Mouse (Mus musculus) lung, postnatal 36 days (tissue): ENCODE data around the gene Chd9.
A peak's percentile ranks its signal among the peaks of the same experiment; 100 is the strongest.

Experiments
- DNase-seq: peaks from one replicate; pipeline ENCODE4 v3.0.0; 2022; ENCODE audit warnings: mixed read lengths

The Chd9 gene

DNA sequence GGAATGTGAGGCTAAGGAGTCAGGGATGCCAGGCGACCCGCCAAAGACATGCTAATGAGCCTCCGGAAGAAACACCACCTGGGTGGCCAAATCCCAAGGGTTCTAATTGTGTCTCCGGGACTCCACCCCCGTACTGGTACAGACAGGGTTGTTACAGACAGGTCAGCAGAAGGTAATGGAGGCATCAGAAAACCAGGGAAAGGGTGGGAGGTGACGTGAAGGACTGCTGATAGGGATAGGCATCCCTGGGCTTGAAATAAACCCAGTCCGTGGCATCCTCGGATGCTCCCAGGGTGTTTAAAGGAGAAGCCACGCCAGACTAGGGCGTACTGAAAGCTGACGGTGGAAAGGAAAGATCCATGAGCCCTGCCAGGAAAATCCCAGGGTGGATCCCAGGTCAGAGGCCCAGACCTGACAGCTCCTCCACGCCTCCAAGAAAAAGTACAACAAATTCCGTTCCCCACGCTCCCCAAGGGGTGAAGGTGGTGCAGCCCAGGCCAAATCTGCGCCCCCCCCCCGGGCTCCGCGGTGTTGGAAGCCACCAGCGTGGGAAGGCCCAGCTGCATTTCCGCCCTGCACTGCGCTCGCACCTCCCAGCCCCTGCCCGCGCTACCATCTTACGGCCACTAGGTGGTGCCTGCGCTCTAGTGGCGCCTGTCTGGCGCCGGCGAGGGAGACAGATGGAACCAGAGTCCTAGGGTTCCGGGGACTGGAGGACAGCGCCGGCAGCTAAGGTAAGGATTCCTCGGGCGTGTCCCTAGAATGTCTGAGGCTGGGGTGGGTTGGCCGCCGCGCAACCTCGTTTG, at the start of gene Chd9:
Chd9 (plus strand) TSS at position 172 of the 806 bp plus-strand sequence.
- DNase-seq: peak; percentile 96

DNA sequence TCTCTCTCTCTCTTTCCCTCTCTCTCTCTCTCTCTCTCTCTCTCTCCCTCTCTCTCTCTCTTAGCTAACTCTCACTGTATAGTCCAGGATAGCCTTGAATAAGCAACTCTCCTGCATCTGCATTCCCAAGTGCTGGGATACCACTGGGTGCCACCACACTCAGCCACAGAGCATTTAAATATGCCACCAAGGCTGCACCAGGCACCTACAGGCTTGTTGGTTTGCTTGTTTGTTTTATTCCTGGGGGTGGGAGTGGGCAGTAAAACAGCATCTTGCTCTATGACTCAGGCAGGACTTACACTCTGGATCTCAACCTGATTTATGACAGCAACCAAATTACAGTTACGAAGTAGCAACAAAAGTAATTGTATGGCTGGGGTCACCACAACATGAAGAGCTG, 36.5 kb upstream of the Chd9 start:
- DNase-seq: no peak

- DNase-seq: peak; percentile 88
Measured at GRCm38 (mm10) chr8:90793710-90794109, 34.4 kb upstream of the Chd9 start.

DNA sequence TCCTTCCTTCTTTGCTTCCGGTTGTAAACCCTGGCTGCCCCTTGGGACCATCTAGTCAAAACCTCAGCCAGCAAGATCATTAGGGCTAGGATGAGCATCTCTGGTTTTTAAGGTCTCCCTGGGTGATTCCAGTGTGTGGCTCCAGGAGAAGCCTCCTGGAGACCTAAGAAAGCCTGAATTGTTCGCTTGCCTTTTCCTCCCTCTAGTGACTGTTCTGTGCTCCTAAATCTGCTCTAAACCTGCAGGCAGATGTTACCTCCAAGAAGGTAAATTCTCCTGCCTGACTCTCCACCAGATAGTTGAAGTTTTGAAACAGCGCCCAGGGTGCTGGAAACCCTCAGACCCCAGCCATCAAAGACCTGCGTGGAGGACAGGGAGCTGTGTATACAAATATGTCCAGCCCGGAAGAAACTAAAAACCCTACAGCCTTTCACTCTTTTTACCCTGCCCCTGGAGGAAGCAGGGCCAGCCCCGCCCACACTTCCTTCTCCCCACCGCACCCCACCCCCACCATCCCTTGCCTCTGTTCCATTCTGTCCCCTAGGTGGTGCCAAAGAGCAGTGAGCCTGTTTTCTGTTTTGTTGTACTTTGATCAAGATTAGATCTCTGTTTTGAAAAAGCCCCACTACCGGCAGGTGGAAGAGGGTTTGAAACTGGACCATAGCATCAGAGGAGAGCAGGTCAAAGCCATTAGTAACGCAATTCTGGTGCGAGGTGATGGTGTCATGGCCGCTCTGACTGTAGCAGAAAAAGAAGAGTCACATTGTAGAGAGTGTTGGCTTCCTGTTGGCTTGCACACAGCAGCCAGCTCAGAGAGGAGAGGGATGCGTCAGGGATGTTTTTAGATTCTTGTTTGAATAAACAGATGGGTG, 32.9 kb upstream of the Chd9 start:
- peak; percentile 89 for DNase-seq

- DNase-seq: peak; percentile 15
Measured at GRCm38 (mm10) chr8:90799473-90799872, 28.7 kb upstream of the Chd9 start.

- no peak for DNase-seq
Measured at GRCm38 (mm10) chr8:90813602-90814320, 14.4 kb upstream of the Chd9 start.

DNA sequence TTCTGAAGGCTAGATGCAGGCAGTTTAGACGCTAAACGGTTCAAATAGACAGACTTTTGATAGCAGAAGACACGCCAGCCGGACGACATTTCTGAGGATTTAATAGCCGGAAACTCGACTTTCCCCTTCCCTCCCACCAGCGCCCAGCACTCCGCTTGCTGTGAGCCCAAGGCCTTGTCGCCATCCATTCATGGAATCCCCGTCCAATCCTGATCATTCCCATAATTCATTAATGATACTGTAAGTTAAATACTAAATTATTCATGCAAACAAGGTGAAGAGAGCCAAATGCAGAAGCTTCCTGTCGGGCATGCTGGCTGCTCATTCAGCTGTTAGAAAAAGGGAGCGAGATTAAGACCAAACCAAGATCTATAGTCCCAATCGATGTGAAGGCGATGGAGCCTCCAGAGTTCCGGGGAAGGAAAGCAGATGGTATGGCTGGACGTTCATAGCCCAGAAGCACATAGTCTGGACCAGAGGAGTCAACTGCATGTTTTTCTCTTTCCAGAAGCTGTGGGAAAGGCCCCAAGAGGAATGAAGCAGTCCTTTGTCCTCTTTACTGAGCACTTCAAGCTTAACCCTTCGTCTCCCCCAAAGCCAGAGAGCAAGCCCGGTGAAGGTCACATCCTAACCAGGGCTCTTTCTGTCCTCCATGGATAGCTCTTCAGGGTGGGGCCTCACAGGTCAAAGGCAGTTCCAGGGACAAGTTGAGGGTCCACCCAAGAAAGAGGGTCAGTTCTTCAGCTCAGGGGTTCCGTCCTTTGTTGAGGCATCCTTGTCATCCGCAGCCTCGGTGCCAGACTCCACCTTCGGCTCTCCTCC, 11.9 kb upstream of the Chd9 start:
- DNase-seq: no peak

- no peak for DNase-seq
Measured at GRCm38 (mm10) chr8:90817293-90817692, 10.9 kb upstream of the Chd9 start, which contains the start of gene Gm19935. Gene Gm19935 (minus strand): TSS chr8:90817393.

DNA sequence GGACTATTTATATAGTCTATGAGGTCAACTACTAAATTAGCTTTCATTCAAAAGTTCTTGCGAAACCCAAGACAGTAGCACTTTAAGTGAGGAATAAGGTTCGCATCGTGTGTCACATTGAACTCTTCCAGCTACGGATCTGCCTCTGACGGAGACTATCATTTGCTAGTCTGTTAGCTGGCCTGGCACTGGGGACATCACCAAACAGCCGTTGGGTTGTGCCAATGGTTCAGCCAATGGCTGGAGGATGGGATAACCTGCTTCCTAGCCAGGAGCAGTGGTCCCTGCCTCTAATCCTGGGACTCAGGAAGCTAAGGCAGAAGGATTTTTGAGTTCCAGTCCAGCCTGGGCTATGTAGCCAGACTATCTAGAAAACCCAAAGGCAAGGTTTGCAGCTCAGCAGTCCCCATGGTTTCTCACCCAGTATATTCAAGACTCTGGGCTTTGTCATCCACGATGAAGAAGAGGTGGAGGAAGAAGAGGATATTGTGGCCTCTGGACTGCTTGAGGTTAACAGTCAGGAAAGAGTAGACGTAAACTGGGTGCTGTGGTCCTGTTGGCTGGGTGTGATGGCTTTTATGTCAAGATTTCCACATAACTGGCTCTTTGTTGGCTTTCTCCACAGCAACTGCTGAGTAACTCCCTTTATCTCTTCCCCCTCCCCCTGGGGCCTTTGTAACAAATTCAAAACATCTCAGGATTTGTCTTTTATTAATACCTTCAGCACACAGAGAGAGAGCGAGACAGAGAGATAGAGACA, 8.4 kb upstream of the Chd9 start:
- DNase-seq: no peak

- DNase-seq: no peak
Measured at GRCm38 (mm10) chr8:90820321-90820696, 7.8 kb upstream of the Chd9 start.

DNA sequence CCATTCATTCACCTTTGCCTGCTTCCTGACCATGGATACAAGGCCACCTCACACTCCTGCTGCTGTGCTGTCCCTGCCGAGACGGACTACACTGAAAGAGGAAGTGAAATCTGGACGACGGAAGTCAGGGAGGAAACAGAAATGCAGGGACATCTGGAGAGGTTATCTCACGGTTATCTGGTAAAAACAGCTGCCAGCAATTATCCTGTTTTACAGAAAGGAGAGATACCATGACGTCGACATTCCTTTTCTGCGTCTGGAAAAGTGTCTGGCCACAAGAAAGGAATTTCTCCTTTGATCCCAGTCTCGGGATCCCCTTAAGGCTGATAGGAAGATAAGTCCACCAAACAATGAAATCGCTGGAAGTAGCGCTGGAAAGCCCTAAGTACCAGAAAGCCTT, 5.7 kb upstream of the Chd9 start:
- peak; percentile 46 for DNase-seq

DNA sequence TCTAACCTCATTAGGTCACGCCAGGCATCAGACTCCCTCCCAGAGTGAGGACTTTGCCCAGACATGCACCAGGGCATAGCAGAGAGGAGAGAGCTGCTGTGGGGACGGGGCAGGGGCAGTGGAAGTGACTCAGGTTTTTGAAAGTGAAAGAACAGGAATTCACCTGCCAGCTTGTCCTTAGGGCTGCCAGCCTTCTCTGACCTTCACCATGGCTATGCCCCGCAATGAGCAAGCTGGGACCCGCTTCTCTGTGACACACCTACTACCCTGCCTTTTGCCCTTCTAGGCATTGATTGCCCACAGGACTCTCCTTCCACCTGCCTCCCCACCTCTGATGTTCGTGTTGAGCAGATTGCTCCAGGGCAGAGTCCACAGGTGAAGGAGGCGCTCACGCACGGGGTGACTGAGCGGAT, 2.7 kb upstream of the Chd9 start:
- DNase-seq: no peak

DNA sequence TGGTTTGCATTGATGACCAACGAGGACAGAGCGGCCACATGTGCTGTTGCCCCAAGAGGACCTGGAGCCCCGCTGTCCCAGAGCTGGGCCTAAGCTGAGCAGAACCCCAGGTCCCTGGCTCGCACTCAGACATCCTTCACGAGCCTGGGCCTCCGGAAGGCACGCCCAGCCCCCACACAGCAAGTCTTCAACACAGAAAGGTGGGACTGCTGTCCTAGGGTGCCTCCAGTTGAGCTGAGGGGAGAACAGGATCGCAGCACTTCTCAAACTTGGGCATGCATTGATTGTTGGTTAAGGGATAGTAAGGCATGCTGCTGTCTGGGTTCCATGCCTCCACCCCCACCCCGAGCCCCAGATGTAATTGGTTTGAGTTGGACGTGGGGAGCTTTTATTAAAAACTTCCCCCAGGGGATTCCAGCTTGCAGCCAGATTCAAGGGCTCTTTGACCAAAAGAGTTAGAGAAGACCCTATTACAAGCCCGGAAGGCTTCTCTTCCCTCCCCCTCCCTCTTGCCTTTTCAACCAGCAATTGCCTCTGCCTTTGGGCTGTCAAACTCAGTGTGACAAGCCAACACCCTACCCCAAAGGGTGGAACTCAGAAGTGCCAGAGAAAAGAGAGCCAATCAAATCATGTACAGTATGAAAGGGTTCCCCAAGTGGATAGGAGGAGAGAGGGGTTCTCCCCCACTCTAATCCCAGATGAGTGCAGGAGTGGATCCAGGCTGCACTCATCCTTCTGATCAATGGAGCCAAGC, 1.0 kb downstream of the Chd9 start:
- no peak for DNase-seq

DNA sequence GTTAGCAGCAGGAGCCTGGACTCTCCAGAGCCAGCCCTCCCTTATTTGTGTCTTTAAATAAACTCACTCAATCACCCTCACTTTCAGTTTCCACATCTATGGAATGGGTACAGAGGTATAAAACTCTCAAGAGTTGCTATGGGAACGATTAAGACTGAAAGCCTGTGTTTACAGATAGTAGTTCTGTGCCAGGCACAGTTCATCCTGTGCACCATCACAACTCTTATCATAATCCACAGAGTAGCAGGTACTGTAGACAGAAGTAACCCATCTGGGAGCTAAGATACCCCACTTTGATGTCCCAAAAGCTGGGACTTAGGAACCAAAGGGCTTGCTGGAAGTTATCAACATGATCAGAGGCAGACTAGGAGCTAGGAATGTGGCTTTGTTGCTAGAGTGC, 1.7 kb downstream of the Chd9 start:
- DNase-seq: no peak

DNA sequence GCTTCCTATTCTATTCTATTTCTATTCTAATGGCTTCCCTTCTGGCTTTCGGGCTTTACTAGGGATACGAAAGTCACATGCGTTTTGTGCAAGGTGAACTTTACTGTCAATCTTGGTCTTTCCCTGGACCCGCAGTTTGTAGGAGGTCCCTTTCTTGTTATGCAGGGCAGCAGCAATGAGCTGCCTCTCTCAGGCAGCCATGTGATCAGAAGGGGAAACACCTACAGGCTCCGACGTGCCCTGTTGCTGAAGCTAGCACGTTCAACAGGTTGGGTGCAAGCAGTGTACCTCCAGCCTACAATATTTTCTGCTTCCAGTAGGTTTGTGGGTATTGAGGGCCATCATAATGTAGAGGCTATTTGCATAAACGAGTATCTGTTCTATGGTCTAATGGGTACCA, 2.8 kb downstream of the Chd9 start:
- no peak for DNase-seq

DNA sequence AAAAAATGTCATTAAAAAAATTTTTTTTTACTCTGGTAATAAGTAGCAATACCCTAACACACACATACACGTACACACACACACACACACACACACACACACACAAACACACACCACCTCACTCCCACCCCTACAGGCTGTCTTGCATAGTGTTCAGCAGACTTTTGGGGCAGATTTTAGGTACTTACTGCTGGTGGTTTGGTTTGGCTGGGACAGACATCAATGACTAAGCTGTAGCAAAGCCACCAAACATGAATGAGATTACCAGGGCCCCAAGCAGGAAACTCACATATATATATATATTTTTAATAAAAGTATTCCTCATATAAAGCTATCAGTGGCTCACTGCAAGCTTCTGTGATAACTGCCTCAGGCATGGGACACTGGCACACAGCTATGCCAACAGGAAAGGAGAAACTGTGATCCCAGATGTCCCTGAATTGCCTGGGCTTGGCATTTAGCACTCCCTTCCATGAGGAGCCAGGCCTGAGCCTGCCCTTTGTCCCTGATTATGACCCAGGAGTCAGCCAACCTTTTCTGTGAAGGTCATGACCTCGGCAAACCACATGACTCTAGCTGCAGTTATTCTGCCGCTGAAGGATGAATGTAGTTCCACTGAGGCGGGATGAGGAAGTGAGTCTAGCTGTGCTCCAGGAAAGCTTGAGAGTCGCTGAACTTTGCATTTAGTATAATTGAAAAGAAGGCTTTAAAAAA, 4.6 kb downstream of the Chd9 start:
- no peak for DNase-seq

DNA sequence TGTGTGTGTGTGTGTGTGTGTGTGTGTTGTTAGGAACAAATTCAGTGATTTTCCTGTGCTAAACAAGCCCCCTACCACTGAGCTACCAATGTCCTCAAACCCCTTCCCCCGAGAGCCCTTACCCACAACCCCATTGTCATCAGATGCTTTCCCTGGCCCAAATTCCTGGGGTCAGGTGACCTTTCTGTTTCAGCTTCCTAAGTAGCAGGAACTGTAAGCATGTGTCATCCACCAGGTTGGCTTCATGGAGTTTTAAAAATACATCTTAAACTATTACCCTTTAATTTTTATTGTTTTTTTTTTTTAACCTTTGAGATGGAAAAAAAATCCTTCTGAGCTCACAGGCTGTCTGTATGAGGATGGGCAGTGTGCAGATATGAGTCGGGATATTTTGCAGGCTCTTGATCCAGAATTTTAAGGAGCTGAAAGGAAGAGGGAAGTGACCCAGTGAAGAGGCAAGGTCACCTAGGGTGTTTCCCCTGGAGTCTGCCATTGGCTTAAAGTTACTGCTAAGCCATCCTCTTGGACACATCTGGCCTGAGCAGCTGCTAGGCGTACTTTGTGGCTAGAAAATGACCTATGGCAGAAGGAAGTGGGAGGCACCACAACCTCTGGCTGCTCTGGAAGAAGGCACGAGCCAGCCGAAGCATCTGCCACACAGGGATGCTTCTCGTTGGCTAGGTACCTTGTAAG, 5.6 kb downstream of the Chd9 start:
- no peak for DNase-seq

GRCm38 (mm10) chr8:90834321-90834672, 6.1 kb downstream of the Chd9 start:
- DNase-seq: no peak

- no peak for DNase-seq
Measured at GRCm38 (mm10) chr8:90837440-90837839, 9.3 kb downstream of the Chd9 start.
